Mouse (Mus musculus): ENCODE data around the gene Tnr.

The Tnr gene

GRCm38 (mm10) chr1:159629822-159630589 is 106.4 kb downstream of the Tnr start:
- in situ Hi-C loops (cut with MseI, MboI) = no loop called here

GRCm38 (mm10) chr1:159632558-159632957 is 109.0 kb downstream of the Tnr start:
- in situ Hi-C loops (cut with MseI, MboI) = no loop called here

DNA sequence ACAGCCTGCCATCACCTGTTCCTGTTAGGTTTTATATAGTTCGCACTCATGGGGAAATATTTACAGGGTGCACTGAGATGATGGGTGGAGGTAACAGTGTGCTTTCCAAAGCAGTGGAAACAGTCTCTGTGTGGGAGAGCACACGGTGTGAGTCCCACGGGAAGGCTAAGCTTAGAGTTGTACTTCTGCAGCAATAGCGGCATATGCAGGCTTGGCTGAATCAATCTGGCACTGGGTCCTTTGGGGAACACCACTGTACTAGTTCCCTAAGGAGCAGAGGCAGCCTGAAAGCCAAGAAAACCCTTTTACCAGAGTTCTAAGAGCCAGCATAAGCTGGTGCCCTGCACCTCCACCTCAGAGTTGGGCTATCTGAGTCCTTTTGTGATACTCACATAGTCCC is 115.8 kb downstream of the Tnr start:
- in situ Hi-C loops (cut with MseI, MboI) = no loop called here

GRCm38 (mm10) chr1:159645719-159646118 is 122.2 kb downstream of the Tnr start:
- in situ Hi-C loops (cut with MseI, MboI) = no loop called here

DNA sequence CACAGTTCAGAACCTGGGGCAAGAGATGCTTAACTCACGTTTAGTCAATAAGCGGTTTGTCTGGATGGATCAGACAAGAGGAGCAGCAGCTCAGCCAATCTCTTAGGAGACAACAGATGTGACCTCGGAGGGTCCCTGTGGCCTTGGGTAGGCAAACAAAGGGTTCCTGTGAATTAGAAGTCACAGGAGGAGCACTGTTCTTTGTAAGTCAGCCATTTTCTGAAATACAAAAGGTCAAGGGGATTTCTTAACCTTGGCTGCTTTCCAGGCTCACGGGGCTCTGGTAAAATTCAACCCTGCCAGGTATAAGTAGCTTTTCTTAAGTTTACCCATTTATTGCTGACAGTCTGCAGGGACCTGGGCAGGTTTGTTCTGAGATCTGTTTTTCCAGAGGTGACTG is 126.9 kb downstream of the Tnr start:
- in situ Hi-C loops (cut with MseI, MboI) = no loop called here

DNA sequence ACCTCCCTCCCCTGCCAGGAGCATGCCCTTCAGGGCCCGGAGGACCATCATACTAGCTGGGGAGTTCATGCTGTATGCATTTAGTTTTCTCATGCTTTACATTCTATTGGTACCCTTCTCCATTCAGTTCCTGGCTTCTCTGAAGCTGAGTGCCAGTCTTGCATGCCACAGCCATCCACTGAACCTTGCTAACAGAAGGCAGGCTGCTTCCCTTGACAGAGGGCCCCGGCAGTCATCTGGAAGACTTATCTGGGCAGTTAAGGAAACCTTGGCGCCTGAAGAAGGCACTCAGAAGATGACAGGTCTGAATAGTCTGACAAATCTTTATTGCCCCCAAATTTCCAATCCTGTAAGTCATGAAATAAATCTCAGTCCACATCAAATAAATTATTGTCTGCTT is 131.7 kb downstream of the Tnr start:
- in situ Hi-C loops (cut with MseI, MboI) = no loop called here

DNA sequence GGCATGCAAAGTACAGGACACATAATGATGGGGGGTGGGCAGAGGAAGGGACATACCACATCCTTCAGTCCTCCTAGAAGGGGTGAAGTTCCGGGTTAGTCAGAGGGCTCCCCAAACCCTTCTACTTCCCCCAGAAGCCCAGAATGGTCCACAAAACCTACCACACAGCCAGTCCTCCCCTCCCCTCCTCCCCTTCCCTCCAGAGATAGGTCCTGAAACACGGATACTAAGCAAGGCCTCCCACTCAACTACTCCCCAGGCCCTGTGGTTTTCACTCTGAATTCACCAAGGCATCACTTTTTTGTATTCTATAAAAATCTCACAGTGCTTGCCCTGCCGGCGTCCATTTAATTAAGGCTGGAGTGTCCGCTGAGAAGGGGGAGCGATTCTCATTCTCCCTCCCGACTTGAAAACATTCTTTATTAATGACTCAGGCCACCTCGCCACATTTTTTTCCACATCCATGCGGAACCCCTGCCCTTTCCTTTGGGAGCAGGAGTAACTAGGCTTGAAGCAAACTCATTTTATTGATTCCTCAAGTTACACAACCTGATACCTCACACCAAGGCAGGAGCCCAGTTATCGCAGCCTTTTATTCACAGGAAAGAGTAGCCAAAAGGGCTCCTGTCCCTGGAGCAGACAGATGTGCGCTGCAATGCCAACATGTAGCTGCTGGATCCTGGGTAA is 134.4 kb downstream of the Tnr start:
- in situ Hi-C loops (cut with MseI, MboI) = no loop called here

DNA sequence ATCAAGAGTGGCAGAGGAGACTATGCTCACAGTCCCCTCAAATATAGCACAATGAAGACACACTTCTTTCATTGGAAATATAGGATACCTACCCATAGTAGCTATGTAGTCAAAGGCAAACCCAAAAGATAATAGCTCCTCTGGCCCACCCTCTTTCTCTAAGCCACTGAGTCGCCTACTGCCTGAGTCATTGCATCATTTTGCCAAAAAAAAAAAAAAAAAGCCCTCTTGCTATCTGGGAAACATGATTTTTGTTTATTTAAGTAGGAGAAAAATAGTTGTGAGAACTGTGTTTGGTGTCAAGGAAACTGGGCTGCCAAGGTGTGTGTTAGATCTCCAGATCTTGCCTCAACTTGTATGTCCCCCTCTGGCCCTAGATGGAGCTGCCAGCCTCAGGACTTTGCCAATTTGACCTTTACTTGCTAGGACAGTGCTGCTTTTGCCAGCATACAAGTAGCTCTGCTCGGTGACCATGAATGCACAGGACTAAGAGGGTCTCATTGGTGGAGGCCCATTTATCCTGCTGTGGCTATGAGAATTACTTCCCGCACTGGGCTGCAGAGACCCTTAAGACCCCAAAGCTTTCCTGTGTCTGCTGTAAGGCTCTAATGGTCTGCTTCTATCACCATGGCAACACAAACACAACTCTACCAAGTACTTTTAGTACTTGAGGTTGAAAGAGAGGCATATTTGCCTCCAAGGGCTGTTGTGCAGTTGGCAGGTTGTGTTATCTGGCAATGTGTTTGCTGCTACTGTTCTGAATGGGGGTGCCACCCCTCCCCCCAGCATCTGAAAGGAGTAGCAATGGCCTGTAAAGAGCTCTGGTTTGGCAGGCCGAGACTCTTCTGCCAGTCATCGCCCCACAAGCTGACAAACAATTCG is 137.3 kb downstream of the Tnr start:
- in situ Hi-C loops (cut with MseI, MboI) = no loop called here

- in situ Hi-C loops (cut with MseI, MboI) = no loop called here
Measured at GRCm38 (mm10) chr1:159664496-159664895, 140.9 kb downstream of the Tnr start.

DNA sequence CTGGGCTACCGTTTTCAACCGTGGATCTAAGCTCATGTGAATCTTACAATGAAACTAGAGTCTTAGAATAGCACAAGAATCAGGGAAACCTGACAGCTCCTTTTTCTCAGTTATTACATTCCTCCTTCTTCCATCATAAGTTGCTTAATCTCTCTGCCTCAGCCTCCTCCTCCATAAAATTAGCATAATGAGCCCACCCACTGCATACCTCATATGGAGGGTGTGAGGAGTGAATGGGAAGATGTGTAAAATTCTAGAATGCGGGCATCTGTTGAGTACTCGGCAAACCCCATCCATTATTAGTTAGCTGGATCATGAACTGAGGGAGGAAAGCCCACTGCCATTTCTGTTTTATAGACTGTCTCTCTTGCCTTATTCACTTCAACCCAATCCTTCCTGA is 141.4 kb downstream of the Tnr start:
- in situ Hi-C loops (cut with MseI, MboI) = no loop called here

DNA sequence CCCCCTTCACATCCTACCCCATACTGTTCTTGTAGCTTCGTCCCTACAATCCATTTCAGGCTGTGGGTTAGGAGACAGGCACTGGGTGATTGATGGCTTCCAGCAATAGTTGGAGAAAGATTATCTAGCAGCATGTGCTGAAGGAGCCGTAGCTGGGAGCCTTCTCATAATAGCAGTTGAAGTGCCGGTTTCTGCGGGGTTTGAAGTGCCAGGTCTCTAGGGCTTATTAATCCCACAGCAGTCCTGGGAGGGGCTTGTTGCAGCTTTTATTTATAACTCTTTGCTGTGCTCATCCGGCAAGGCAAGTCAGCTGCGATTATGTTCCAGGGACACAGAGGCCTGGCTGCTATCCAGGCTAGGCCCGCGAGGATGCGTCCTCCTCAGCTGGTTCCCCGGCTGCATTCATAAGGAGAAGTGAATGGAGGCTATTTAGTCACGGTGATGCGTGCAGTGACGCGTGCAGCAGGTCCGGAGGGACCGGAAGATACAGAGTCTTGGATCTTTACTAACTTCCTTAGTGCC is 147.1 kb downstream of the Tnr start:
- in situ Hi-C loops (cut with MseI, MboI) = no loop called here

- in situ Hi-C loops (cut with MseI, MboI) = no loop called here
Measured at GRCm38 (mm10) chr1:159671181-159671580, 147.6 kb downstream of the Tnr start.

GRCm38 (mm10) chr1:159674240-159674639 is 150.7 kb downstream of the Tnr start:
- in situ Hi-C loops (cut with MseI, MboI) = no loop called here

- in situ Hi-C loops (cut with MseI, MboI) = no loop called here
Measured at GRCm38 (mm10) chr1:159675472-159675871, 151.9 kb downstream of the Tnr start.

- in situ Hi-C loops (cut with MseI, MboI) = no loop called here
Measured at GRCm38 (mm10) chr1:159678221-159678935, 154.8 kb downstream of the Tnr start.

- in situ Hi-C loops (cut with MseI, MboI) = no loop called here
Measured at GRCm38 (mm10) chr1:159681252-159681651, 157.7 kb downstream of the Tnr start.

GRCm38 (mm10) chr1:159686476-159687231 is 163.1 kb downstream of the Tnr start:
- in situ Hi-C loops (cut with MseI, MboI) = no loop called here

- in situ Hi-C loops (cut with MseI, MboI) = no loop called here
Measured at GRCm38 (mm10) chr1:159696717-159697116, 173.1 kb downstream of the Tnr start.

DNA sequence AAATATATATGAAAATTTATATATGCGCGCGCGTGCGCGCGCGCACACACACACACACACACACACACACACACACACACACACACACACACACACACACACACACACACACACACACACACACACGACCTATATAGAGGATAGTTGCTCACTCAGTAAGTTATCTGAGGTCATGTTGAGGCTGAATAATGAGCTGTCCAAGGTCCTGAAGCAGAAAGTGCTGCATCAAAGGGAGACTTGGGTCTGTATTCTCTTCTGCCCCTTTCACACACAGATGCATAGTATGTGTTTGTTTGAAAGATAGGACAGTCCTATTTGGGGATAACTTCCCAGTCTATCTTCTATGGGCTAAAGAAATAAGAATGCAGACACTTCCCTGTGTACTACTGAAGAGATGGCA is 178.5 kb downstream of the Tnr start:
- in situ Hi-C loops (cut with MseI, MboI) = no loop called here

DNA sequence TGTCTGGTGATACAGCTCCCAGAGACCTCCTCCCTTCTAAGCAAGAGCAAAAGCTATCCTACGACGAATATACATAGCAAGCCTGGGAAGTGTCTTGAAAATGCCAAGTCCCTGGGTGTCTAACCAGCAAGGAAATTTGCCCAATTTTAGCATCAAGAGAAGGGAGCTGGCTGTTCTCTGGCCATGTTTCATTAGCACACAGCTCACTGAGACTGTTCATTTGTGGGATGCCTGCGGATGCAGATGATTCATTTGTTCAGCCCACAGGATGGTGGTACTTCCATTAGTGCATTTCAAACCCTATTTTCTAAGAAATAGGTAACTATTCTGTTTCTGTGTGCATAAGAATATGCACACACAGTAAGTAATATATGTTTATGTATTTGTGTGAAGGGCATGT is 181.4 kb downstream of the Tnr start:
- in situ Hi-C loops (cut with MseI, MboI) = no loop called here

- in situ Hi-C loops (cut with MseI, MboI) = no loop called here
Measured at GRCm38 (mm10) chr1:159716301-159716700, 192.7 kb downstream of the Tnr start.
